Mouse (Mus musculus): ENCODE results near the gene Ncbp2. TPM values are rescaled to one million over a fixed set of nuclear protein-coding genes. Genes with fewer than 3 reads are reported as not detected.

Ncbp2 gene
- polyA plus RNA-seq, 1 experiment, result 5.9 TPM

GRCm38 (mm10) chr16:31906896-31907295, 41.4 kb upstream of the Ncbp2 start:
- Histone ChIP-seq H3K4me1 (ENCODE audit: control insufficient read depth, insufficient read depth, insufficient read length) (no peaks in the 10 kb centered on the region), H3K4me3 (ENCODE audit: extremely low read depth, insufficient read depth, insufficient read length) (no peak overlapping the region), H3K27ac (ENCODE audit: insufficient read depth, low read length) (no peak overlapping the region), H3K27me3 (ENCODE audit: control insufficient read depth, insufficient read depth, low read length) (0 out of 2 replicates have a peak, but pooled peaks cover 2% of the 10 kb centered on the region), H3K36me3 (ENCODE audit: control insufficient read depth, insufficient read depth, low read length) (no peaks in the 10 kb centered on the region)
- WGBS, result 15% methylated on average over 9 of the region's 9 CpGs
- no peak for TF ChIP-seq CTCF (IDR thresholded peaks at IDR 0.05; ENCODE audit: extremely low read depth, insufficient read depth, insufficient read length, insufficient replicate concordance)
- TF ChIP-seq POLR2A (IDR thresholded peaks at IDR 0.05; ENCODE audit: low read depth, low read length), result no peak
- DNase-seq (ENCODE audit: low read depth in 1 of 2, low spot score in 2 of 2), result no peak

GRCm38 (mm10) chr16:31908959-31909358, 39.4 kb upstream of the Ncbp2 start:
- Histone ChIP-seq H3K27ac (ENCODE audit: insufficient read depth, low read length) (no peak overlapping the region), H3K4me3 (ENCODE audit: extremely low read depth, insufficient read depth, insufficient read length) (no peak overlapping the region), H3K27me3 (ENCODE audit: control insufficient read depth, insufficient read depth, low read length) (0 out of 2 replicates have a peak, but pooled peaks cover 2% of the 10 kb centered on the region), H3K36me3 (ENCODE audit: control insufficient read depth, insufficient read depth, low read length) (no peaks in the 10 kb centered on the region), H3K4me1 (ENCODE audit: control insufficient read depth, insufficient read depth, insufficient read length) (no peaks in the 10 kb centered on the region)
- TF ChIP-seq POLR2A (IDR thresholded peaks at IDR 0.05; ENCODE audit: low read depth, low read length), result no peak
- TF ChIP-seq CTCF (IDR thresholded peaks at IDR 0.05; ENCODE audit: extremely low read depth, insufficient read depth, insufficient read length, insufficient replicate concordance), result no peak
- WGBS, result 20% methylated on average over 11 of the region's 11 CpGs
- no peak for DNase-seq (ENCODE audit: low read depth in 1 of 2, low spot score in 2 of 2)

- Histone ChIP-seq H3K27ac (ENCODE audit: insufficient read depth, low read length) (no peak overlapping the region), H3K4me3 (ENCODE audit: extremely low read depth, insufficient read depth, insufficient read length) (no peak overlapping the region), H3K4me1 (ENCODE audit: control insufficient read depth, insufficient read depth, insufficient read length) (no peaks in the 10 kb centered on the region), H3K27me3 (ENCODE audit: control insufficient read depth, insufficient read depth, low read length) (0 out of 2 replicates have a peak, but pooled peaks cover 2% of the 10 kb centered on the region), H3K36me3 (ENCODE audit: control insufficient read depth, insufficient read depth, low read length) (no peaks in the 10 kb centered on the region)
- DNase-seq (ENCODE audit: low read depth in 1 of 2, low spot score in 2 of 2), result no peak
- no peak for TF ChIP-seq POLR2A (IDR thresholded peaks at IDR 0.05; ENCODE audit: low read depth, low read length)
- no peak for TF ChIP-seq CTCF (IDR thresholded peaks at IDR 0.05; ENCODE audit: extremely low read depth, insufficient read depth, insufficient read length, insufficient replicate concordance)
- WGBS, result 50% methylated on average over 10 of the region's 10 CpGs
These were observed 37.9 kb upstream of the Ncbp2 start for GRCm38 (mm10) chr16:31910281-31910847.

GRCm38 (mm10) chr16:31917776-31918175, 30.5 kb upstream of the Ncbp2 start:
- H3K4me3 ChIP-seq (ENCODE audit: extremely low read depth, insufficient read depth, insufficient read length), result no peak overlapping the region
- no peak for TF ChIP-seq CTCF (IDR thresholded peaks at IDR 0.05; ENCODE audit: extremely low read depth, insufficient read depth, insufficient read length, insufficient replicate concordance)
- no peak for TF ChIP-seq POLR2A (IDR thresholded peaks at IDR 0.05; ENCODE audit: low read depth, low read length)
- DNase-seq (ENCODE audit: low read depth in 1 of 2, low spot score in 2 of 2), result no peak
- no peak overlapping the region for H3K27ac ChIP-seq (ENCODE audit: insufficient read depth, low read length)
- no peaks in the 10 kb centered on the region for H3K4me1 ChIP-seq (ENCODE audit: control insufficient read depth, insufficient read depth, insufficient read length)
- H3K36me3 ChIP-seq (ENCODE audit: control insufficient read depth, insufficient read depth, low read length), result no peaks in the 10 kb centered on the region
- no peaks in the 10 kb centered on the region for H3K27me3 ChIP-seq (ENCODE audit: control insufficient read depth, insufficient read depth, low read length)
- 91% methylated on average over 11 of the region's 11 CpGs for whole genome bisulfite sequencing

GRCm38 (mm10) chr16:31918248-31918724, 30.0 kb upstream of the Ncbp2 start:
- H3K4me3 ChIP-seq (ENCODE audit: extremely low read depth, insufficient read depth, insufficient read length), result no peak overlapping the region
- H3K4me1 ChIP-seq (ENCODE audit: control insufficient read depth, insufficient read depth, insufficient read length), result no peaks in the 10 kb centered on the region
- 11% methylated on average over 14 of the region's 14 CpGs for WGBS

GRCm38 (mm10) chr16:31924368-31924767, 23.9 kb upstream of the Ncbp2 start:
- no peaks in the 10 kb centered on the region for H3K4me1 ChIP-seq (ENCODE audit: control insufficient read depth, insufficient read depth, insufficient read length)
- H3K27ac ChIP-seq (ENCODE audit: insufficient read depth, low read length), result no peak overlapping the region
- no peaks in the 10 kb centered on the region for H3K36me3 ChIP-seq (ENCODE audit: control insufficient read depth, insufficient read depth, low read length)
- H3K4me3 ChIP-seq (ENCODE audit: extremely low read depth, insufficient read depth, insufficient read length), result no peak overlapping the region
- no peak for DNase-seq (ENCODE audit: low read depth in 1 of 2, low spot score in 2 of 2)
- H3K27me3 ChIP-seq (ENCODE audit: control insufficient read depth, insufficient read depth, low read length), result no peaks in the 10 kb centered on the region
- TF ChIP-seq POLR2A (IDR thresholded peaks at IDR 0.05; ENCODE audit: low read depth, low read length) (no peak), CTCF (IDR thresholded peaks at IDR 0.05; ENCODE audit: extremely low read depth, insufficient read depth, insufficient read length, insufficient replicate concordance) (no peak)
- 87% methylated on average over 6 of the region's 6 CpGs for WGBS

More at GRCm38 (mm10) chr16:31918248-31918724, 30.0 kb upstream of the Ncbp2 start:
- DNase-seq (ENCODE audit: low read depth in 1 of 2, low spot score in 2 of 2), result peak; percentile 15 to 52
- H3K27ac ChIP-seq (ENCODE audit: insufficient read depth, low read length), result no peak overlapping the region
- TF ChIP-seq CTCF (IDR thresholded peaks at IDR 0.05; ENCODE audit: extremely low read depth, insufficient read depth, insufficient read length, insufficient replicate concordance), result peak; percentile 69; the same call in 1 of the 2 replicates
- no peak for TF ChIP-seq POLR2A (IDR thresholded peaks at IDR 0.05; ENCODE audit: low read depth, low read length)
- no peaks in the 10 kb centered on the region for H3K36me3 ChIP-seq (ENCODE audit: control insufficient read depth, insufficient read depth, low read length)
- H3K27me3 ChIP-seq (ENCODE audit: control insufficient read depth, insufficient read depth, low read length), result no peaks in the 10 kb centered on the region

GRCm38 (mm10) chr16:31926091-31926490, 22.2 kb upstream of the Ncbp2 start:
- Histone ChIP-seq H3K27me3 (ENCODE audit: control insufficient read depth, insufficient read depth, low read length) (no peaks in the 10 kb centered on the region), H3K36me3 (ENCODE audit: control insufficient read depth, insufficient read depth, low read length) (no peaks in the 10 kb centered on the region), H3K4me1 (ENCODE audit: control insufficient read depth, insufficient read depth, insufficient read length) (no peaks in the 10 kb centered on the region), H3K4me3 (ENCODE audit: extremely low read depth, insufficient read depth, insufficient read length) (no peak overlapping the region), H3K27ac (ENCODE audit: insufficient read depth, low read length) (no peak overlapping the region)
- TF ChIP-seq POLR2A (IDR thresholded peaks at IDR 0.05; ENCODE audit: low read depth, low read length), result no peak
- no peak for TF ChIP-seq CTCF (IDR thresholded peaks at IDR 0.05; ENCODE audit: extremely low read depth, insufficient read depth, insufficient read length, insufficient replicate concordance)
- WGBS, result 83% methylated on average over 6 of the region's 6 CpGs
- no peak for DNase-seq (ENCODE audit: low read depth in 1 of 2, low spot score in 2 of 2)
